ENCODE assay signal across 19 mouse cellular contexts in the genomic region with DNA sequence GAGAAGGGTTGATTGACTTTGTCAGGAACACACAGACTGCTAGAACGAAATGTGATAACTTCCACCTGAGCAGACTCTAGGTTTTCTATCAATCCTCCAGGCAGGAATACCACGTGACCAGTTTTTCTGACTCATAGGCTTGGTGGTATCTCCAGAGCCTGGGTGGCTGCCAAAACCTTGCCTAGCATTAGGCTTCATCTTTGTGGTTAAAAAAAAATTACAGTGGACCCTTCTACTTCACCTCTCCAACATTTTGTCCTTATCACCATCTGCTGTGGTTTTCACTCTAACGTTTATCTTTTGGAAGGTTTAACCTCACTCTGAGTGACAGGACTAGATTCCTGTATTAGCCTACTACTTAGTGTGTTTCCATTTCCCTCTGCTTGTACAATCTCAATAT.
A peak's percentile ranks its signal among the peaks of the same experiment; 100 is the strongest.
DNase-seq lines count a peak whose midpoint lies in the region; ATAC-seq and TF ChIP-seq lines count a peak whose summit lies in the region.
"Had no signal": no experiment of that assay in that cellular context is flagged by ENCODE, and none has a peak within 500 bp of the region (broad histone marks: within the 10 kb centered on the region; RNA-seq: fewer than 3 reads in every experiment).

No protein-coding gene starts in this region.

- ATAC-seq in liver, postnatal 0 days = no peak
- no peak for ATAC-seq in liver, embryonic 11.5 days (replicated peaks; ENCODE audit: low FRiP score)
- ATAC-seq in granulocyte monocyte progenitor cell, adult 5-6 weeks (replicated peaks; ENCODE audit: poor library complexity, severe bottlenecking) = peak; percentile 30; the same call in 1 of the 2 replicates
- no peak for ATAC-seq in intestine, postnatal 0 days
- ATAC-seq in midbrain, embryonic 14.5 days (ENCODE audit: low FRiP score, low TSS enrichment) = no peak
- ATAC-seq: forebrain, embryonic 15.5 days; inflammation-experienced regulatory T-cells, adult 6 months; midbrain, embryonic 16.5 days had no signal

- WGBS in liver, postnatal 0 days (ENCODE audit: insufficient replicate concordance) = 37% methylated on average over 3 of the region's 3 CpGs
- WGBS in liver, embryonic 11.5 days = 27% methylated on average over 3 of the region's 3 CpGs
- WGBS in intestine, postnatal 0 days = 59% methylated on average over 3 of the region's 3 CpGs
- 91% methylated on average over 3 of the region's 3 CpGs for WGBS in midbrain, embryonic 14.5 days

- DNase-seq in liver, postnatal 0 days = peak; percentile 14
- no peak for DNase-seq in liver, embryonic 11.5 days (ENCODE audit: low spot score)
- peak; percentile 64 for DNase-seq in Muller cell, postnatal 12 days (ENCODE audit: inconsistent ontology term)
- DNase-seq in midbrain, embryonic 14.5 days = no peak
- DNase-seq: cerebellum, postnatal 36 days; gastrocnemius, postnatal 10 days; layer of hippocampus, postnatal 36 days; lung, postnatal 4 days; right cerebral cortex, postnatal 25 days had no signal

- no peaks in the 10 kb centered on the region for H3K4me1 ChIP-seq in liver, postnatal 0 days (ENCODE audit: insufficient read depth)
- H3K4me1 ChIP-seq in liver, embryonic 11.5 days (replicated peaks; ENCODE audit: control insufficient read depth, insufficient read depth, low read length) = no peaks in the 10 kb centered on the region
- H3K4me1 ChIP-seq in intestine, postnatal 0 days (replicated peaks; ENCODE audit: control insufficient read depth, insufficient read depth, low read length) = no peaks in the 10 kb centered on the region; the same call in 1 of the 2 replicates
- no peaks in the 10 kb centered on the region for H3K4me1 ChIP-seq in midbrain, embryonic 14.5 days (ENCODE audit: control insufficient read depth, insufficient read depth, low read length)
- H3K4me1 ChIP-seq: embryonic facial prominence, embryonic 15.5 days; forebrain, embryonic 15.5 days; limb, embryonic 13.5 days; neural tube, embryonic 15.5 days; stomach, embryonic 15.5 days had no signal

- no peaks in the 10 kb centered on the region for H3K27me3 ChIP-seq in liver, postnatal 0 days (ENCODE audit: insufficient read depth, low read length)
- H3K27me3 ChIP-seq in liver, embryonic 11.5 days (replicated peaks; ENCODE audit: control insufficient read depth, insufficient read depth, low read length) = no peaks in the 10 kb centered on the region
- H3K27me3 ChIP-seq in C2C12 (ENCODE audit: control insufficient read depth, insufficient read depth, insufficient read length) = no peaks in the 10 kb centered on the region
- H3K27me3 ChIP-seq in intestine, postnatal 0 days (replicated peaks; ENCODE audit: control insufficient read depth, insufficient read depth, low read length) = no peaks in the 10 kb centered on the region
- no peaks in the 10 kb centered on the region for H3K27me3 ChIP-seq in midbrain, embryonic 14.5 days (ENCODE audit: control insufficient read depth, insufficient read depth, low read length)
- H3K27me3 ChIP-seq: embryonic facial prominence, embryonic 15.5 days; forebrain, embryonic 15.5 days; limb, embryonic 13.5 days; neural tube, embryonic 15.5 days; stomach, embryonic 15.5 days had no signal

- H3K9ac ChIP-seq in liver, postnatal 0 days (replicated peaks) = no peak overlapping the region
- no peak overlapping the region for H3K9ac ChIP-seq in liver, embryonic 11.5 days (ENCODE audit: low read depth, low read length)
- no peak overlapping the region for H3K9ac ChIP-seq in intestine, postnatal 0 days (ENCODE audit: low read depth, low read length)
- H3K9ac ChIP-seq in midbrain, embryonic 14.5 days (replicated peaks; ENCODE audit: low read length) = no peak overlapping the region
- H3K9ac ChIP-seq: embryonic facial prominence, embryonic 15.5 days; forebrain, embryonic 15.5 days; limb, embryonic 13.5 days; neural tube, embryonic 15.5 days; stomach, embryonic 15.5 days had no signal

- no peak for TF ChIP-seq EP300 in liver, postnatal 0 days (IDR thresholded peaks at IDR 0.05; ENCODE audit: low read depth)

- no peak overlapping the region for H3K4me2 ChIP-seq in liver, postnatal 0 days (ENCODE audit: low read depth, low read length)
- no peak overlapping the region for H3K4me2 ChIP-seq in liver, embryonic 11.5 days
- H3K4me2 ChIP-seq in intestine, postnatal 0 days (replicated peaks; ENCODE audit: low read depth) = no peak overlapping the region
- no peak overlapping the region for H3K4me2 ChIP-seq in midbrain, embryonic 14.5 days (ENCODE audit: low read length)
- H3K4me2 ChIP-seq: embryonic facial prominence, embryonic 15.5 days; forebrain, embryonic 15.5 days; limb, embryonic 13.5 days; neural tube, embryonic 15.5 days; stomach, embryonic 15.5 days had no signal

- no peaks in the 10 kb centered on the region for H3K36me3 ChIP-seq in liver, postnatal 0 days (replicated peaks; ENCODE audit: insufficient read depth, low read length)
- H3K36me3 ChIP-seq in liver, embryonic 11.5 days (ENCODE audit: control insufficient read depth, insufficient read depth, low read length) = no peaks in the 10 kb centered on the region
- no peaks in the 10 kb centered on the region for H3K36me3 ChIP-seq in C2C12 (ENCODE audit: control insufficient read depth, insufficient read depth)
- no peaks in the 10 kb centered on the region for H3K36me3 ChIP-seq in intestine, postnatal 0 days (ENCODE audit: control insufficient read depth, insufficient read depth)
- H3K36me3 ChIP-seq in midbrain, embryonic 14.5 days (ENCODE audit: control insufficient read depth, insufficient read depth, low read length) = no peaks in the 10 kb centered on the region
- H3K36me3 ChIP-seq: embryonic facial prominence, embryonic 15.5 days; forebrain, embryonic 15.5 days; limb, embryonic 13.5 days; neural tube, embryonic 15.5 days; stomach, embryonic 15.5 days had no signal

- H3K79me2 ChIP-seq in C2C12 (ENCODE audit: control insufficient read depth, insufficient read depth) = no peaks in the 10 kb centered on the region

- no peaks in the 10 kb centered on the region for H3K79me3 ChIP-seq in C2C12 (ENCODE audit: low read depth)

- no peak overlapping the region for H3ac ChIP-seq in C2C12 (ENCODE audit: control insufficient read depth, insufficient read length, low read depth)

- H3K9me3 ChIP-seq in liver, postnatal 0 days (ENCODE audit: low read length) = no peaks in the 10 kb centered on the region
- no peaks in the 10 kb centered on the region for H3K9me3 ChIP-seq in liver, embryonic 11.5 days (ENCODE audit: control insufficient read depth, low read length)
- H3K9me3 ChIP-seq in intestine, postnatal 0 days (ENCODE audit: control insufficient read depth) = no peaks in the 10 kb centered on the region
- H3K9me3 ChIP-seq in midbrain, embryonic 14.5 days (ENCODE audit: control insufficient read depth, low read length) = no peaks in the 10 kb centered on the region
- H3K9me3 ChIP-seq: embryonic facial prominence, embryonic 15.5 days; forebrain, embryonic 15.5 days; limb, embryonic 13.5 days; neural tube, embryonic 15.5 days; stomach, embryonic 15.5 days had no signal

- no peak for TF ChIP-seq CTCF in liver, postnatal 0 days (IDR thresholded peaks at IDR 0.05; ENCODE audit: low read depth)
- no peak for TF ChIP-seq CTCF in C2C12 (IDR thresholded peaks at IDR 0.05; ENCODE audit: control insufficient read depth, insufficient read depth, insufficient read length)
- TF ChIP-seq CTCF in intestine, postnatal 0 days (IDR thresholded peaks at IDR 0.05; ENCODE audit: low read depth) = no peak

- no peak overlapping the region for H3K27ac ChIP-seq in liver, postnatal 0 days (ENCODE audit: low read depth)
- no peak overlapping the region for H3K27ac ChIP-seq in liver, embryonic 11.5 days (ENCODE audit: low read depth, low read length)
- no peak overlapping the region for H3K27ac ChIP-seq in intestine, postnatal 0 days (ENCODE audit: low read depth, low read length)
- no peak overlapping the region for H3K27ac ChIP-seq in midbrain, embryonic 14.5 days (replicated peaks; ENCODE audit: low read depth, low read length)
- H3K27ac ChIP-seq: embryonic facial prominence, embryonic 15.5 days; forebrain, embryonic 15.5 days; limb, embryonic 13.5 days; neural tube, embryonic 15.5 days; stomach, embryonic 15.5 days had no signal

- H3K4me3 ChIP-seq in liver, postnatal 0 days (ENCODE audit: low read depth, low read length) = no peak overlapping the region
- H3K4me3 ChIP-seq in liver, embryonic 11.5 days (ENCODE audit: low read depth, low read length) = no peak overlapping the region
- no peak overlapping the region for H3K4me3 ChIP-seq in C2C12 (ENCODE audit: insufficient read depth, poor library complexity, severe bottlenecking)
- H3K4me3 ChIP-seq in intestine, postnatal 0 days (ENCODE audit: low read depth, low read length) = no peak overlapping the region
- H3K4me3 ChIP-seq in midbrain, embryonic 14.5 days (replicated peaks; ENCODE audit: low read depth, low read length) = no peak overlapping the region
- H3K4me3 ChIP-seq: embryonic facial prominence, embryonic 15.5 days; forebrain, embryonic 15.5 days; limb, embryonic 13.5 days; neural tube, embryonic 15.5 days; stomach, embryonic 15.5 days had no signal

TF ChIP-seq in C2C12, 6 proteins besides CTCF, POLR2A, EP300 and RAD21:
- no peak for TF ChIP-seq CEBPB (IDR thresholded peaks at IDR 0.05; ENCODE audit: low read depth)
- TF ChIP-seq MYOG (IDR thresholded peaks at IDR 0.05; ENCODE audit: control insufficient read depth, extremely low read depth, insufficient read length) = no peak
- no peak for TF ChIP-seq MAX (IDR thresholded peaks at IDR 0.05)
- no peak for TF ChIP-seq FOSL1 (IDR thresholded peaks at IDR 0.05; ENCODE audit: insufficient read depth, low read length, poor library complexity, severe bottlenecking)
- peak; percentile 57 for TF ChIP-seq USF1 (IDR thresholded peaks at IDR 0.05; ENCODE audit: low read depth)

Comparison
In these comparisons a context has a peak if more than half of its experiments do, and no peak if none do; other contexts are left out.
1. DNase-seq: peak in liver, postnatal 0 days (single experiment) and Muller cell, postnatal 12 days (single experiment); none in liver, embryonic 11.5 days (single experiment) and midbrain, embryonic 14.5 days (single experiment).